Mouse (Mus musculus) heart, adult 8-10 months (tissue): ENCODE data around the gene Asap3. TPM values are rescaled to one million over a fixed set of nuclear protein-coding genes. Genes with fewer than 3 reads are reported as not detected.

Experiments used
- DNase-seq: peaks from one replicate; pipeline ENCODE4 v3.0.0; 2022; ENCODE audit warnings: low spot score
- total RNA-seq, 4 experiments: library from RNA; stranded (reverse); gene quantifications; 2 replicates each; pipeline ENCODE4 v1.2.4; 2022

Asap3 gene
- total RNA-seq, 4 experiments from 2014 or later: 6.8 to 12.6 (median 9.1) TPM

DNA sequence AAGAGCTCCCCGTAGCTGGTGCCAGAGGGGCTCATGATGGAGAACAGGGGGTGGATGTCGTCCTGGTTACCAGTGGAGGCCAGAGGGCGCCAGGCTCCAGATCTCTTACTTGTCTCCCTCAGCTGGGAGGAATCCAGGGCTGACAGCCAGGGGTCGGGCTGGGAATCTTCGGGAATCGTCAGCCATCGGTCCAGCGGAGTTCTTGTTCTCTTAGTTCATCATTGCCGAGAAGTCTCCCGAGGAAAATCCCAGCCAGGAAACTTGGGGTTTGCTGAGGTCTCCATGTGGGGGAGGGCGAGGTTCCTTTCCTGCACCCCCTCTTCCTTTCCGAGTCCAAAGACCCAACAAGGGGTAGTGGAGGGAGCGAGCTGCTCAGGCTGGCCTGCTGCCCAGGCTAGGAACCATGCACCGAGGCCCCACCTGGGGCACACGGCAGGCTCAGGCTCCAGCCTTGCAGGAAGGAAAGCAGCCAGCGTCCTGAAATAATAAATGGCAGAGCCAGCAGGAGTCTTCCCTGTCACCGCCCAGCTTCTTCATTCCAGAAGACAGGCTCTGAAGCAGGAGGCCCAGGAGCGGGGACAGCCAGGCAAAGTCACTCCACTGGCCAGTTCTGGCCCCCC lies 12.5 kb downstream of the Asap3 start:
- peak; percentile 84 for DNase-seq

GRCm38 (mm10) chr4:136220133-136220775 lies 14.1 kb downstream of the Asap3 start:
- DNase-seq: no peak

DNA sequence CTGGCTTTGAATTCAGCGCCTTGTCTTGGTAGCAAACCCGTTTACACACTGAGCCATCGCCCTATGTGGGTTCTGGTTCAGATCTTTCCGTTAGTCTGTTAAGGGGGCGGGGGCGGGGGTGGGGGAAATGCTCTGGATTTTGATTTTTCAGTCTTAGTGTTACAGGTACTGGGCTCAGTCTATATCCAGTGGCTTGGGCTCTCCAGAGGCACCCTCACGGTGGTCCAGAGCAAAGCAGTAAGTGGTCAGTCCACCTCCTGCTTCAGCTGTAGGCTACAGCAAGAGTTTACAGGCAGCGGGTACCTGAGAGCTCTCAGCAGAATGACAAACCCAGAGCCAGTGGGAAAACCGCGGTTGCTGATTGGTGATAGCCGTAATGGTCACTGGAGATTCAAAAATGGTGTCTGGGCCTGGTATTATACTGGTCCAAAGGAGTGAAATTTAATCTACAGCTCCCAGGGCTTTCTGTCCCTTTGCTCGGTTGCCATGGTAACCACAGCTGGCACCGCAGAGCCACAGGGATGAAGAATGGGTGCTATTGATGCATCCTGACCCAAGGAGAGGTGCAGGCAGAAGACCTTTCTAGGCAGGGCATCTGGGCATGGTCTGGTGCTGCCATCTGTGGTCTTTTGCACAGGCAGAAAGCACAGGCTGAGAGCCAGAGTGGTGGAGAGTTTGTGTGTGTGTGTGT lies 17.5 kb downstream of the Asap3 start:
- DNase-seq: no peak

GRCm38 (mm10) chr4:136224240-136224559 lies 18.0 kb downstream of the Asap3 start:
- DNase-seq: no peak

GRCm38 (mm10) chr4:136224677-136225460 lies 18.7 kb downstream of the Asap3 start:
- DNase-seq: no peak

DNA sequence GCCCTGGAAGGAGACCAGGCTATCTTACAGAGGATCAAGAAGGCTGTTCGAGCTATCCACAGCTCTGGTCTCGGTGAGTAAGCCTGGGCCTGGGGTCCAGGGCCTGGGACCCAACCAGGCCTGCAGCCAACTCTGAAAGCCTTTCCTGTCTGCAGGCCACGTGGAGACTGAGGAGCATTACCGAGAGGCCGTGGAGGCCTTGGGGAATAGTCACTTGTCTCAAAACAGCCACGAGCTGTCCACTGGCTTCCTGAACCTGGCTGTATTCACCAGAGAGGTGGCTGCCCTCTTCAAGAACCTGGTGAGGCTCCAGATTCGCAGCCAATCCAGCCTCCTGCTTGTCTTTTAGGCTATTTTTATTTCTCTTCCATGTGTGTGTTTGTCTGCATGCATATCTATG lies 21.2 kb downstream of the Asap3 start:
- DNase-seq: no peak

- no peak for DNase-seq
Measured at GRCm38 (mm10) chr4:136228640-136229039, 22.5 kb downstream of the Asap3 start.

DNA sequence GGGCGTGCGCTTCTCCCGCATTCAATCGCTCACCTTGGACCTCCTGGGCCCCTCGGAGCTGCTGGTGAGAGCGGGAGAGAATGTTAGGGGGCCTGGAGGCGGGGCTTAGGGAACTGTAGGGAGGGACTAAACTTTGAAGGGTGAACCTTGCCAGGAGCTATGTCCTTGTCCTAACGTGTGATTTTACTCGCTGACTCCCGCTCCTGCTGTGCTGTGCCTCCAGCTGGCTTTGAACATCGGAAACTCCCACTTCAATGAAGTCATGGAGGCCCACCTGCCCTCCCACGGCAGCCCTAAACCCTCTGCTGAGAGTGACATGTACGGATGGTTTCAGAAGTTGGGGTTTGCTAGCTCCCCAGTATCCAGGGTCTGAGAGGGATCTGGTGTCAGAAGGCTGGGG lies 32.5 kb downstream of the Asap3 start:
- no peak for DNase-seq

DNA sequence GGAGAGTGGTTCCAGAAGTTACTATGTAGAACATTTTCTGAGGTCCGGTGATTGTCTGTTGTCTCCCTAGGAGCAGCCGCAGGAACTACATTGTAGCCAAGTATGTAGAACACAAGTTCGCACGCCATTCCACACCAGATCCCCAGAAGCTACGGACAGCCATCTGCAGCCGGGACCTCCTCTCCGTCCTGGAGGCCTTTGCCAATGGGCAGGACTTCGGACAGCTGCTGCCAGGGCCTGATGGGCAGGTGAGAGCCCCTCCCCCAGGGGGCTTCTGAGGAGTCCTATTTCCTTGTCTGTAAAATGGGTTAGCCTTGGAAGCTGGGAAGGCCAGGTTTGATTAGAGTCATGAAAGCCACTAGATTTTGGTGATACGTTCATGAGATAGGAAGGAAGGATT lies 32.9 kb downstream of the Asap3 start:
- no peak for DNase-seq

DNA sequence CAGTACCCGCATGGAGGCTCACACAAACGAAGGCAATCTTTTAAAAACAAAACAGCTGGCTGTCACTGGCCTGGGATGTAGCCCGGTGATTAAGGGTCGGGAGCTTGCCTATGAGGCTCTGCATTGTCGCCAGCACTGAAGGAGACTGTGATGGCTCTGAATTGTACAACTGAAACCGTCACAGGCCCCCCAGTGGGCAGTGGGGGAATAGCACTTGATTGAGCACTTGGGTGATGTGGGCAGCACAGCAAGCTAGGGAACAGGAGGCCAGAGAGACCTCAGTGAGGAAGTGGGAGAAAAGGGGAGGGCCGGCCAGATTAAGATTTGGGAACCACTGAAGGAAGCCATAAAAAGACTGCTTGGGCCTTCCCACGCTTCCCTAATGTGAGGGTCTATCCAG lies 33.5 kb downstream of the Asap3 start:
- DNase-seq: peak; percentile 90

- no peak for DNase-seq
Measured at GRCm38 (mm10) chr4:136240123-136240522, 34.0 kb downstream of the Asap3 start.

GRCm38 (mm10) chr4:136240955-136241354 lies 34.8 kb downstream of the Asap3 start:
- DNase-seq: no peak

DNA sequence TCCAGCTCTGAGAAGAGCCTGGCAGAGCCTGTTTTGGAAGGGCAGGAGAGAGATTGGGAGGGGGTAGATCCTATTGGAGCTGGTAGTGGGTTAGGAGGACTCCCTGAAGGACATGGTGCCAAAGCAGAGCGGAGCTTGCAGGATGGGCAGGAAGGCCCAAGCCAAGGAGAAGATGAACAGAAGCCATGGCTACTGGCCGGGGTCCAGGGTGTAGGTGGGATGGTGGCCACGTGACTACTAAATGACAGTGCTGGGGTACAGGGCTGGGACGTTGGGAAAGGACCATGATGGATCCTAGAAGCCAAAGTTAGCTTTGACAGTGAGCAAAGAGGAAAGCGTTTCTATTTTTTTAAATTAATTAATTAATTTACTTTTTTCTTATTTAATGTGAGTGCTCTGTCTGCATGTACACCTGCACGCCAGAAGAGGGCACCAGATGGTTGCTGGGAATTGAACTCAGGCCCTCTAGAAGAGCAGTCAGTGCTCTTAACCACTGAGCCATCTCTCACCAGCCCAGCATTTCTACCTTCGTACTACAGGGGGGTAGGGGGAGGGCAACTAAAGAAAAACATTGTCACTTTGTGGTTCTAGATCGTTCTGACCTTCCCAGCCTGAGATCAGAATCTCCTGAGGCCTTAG lies 36.0 kb downstream of the Asap3 start:
- DNase-seq: no peak

DNA sequence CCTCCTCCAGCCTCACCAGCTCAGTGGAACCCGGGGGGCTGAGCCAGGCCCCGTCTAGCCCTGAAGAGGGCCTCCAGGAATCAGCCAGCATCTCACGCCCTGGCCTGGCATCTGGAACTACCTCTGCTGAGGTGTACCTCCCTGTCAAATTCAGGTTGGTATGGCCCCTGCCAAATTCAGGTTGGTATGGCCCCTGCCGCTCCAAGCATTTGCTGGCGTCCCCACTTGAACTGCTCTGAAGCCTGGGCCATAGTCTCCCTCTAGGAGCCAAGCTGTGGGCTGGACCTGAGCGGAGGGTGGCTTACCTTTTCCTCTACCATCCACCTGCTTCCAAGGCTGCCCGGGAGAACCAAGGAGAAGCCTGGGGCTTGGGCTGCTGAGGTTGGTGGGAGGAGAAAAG lies 36.6 kb downstream of the Asap3 start:
- DNase-seq: no peak

- DNase-seq: no peak
Measured at GRCm38 (mm10) chr4:136244208-136244607, 38.0 kb downstream of the Asap3 start.

DNA sequence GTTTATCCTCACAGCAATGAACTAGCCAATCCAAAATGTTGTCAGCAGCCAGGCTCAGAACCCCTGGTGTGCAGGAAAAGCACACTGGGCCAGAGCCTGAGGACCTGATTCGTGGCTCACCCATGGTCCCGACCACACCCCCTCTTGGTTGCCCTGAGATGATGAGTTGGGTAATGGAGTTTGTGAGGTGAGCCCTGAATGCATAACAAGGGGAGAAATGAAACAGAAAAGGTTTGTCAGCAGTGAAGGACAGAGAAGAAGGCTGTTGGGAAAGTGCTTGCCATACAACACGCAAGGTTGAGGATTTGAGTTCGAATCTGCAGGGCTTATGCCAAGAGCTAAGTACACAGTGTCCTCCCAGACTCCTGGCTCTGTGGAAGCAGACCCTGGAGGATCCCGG lies 39.5 kb downstream of the Asap3 start:
- no peak for DNase-seq

GRCm38 (mm10) chr4:136246568-136246969 lies 40.4 kb downstream of the Asap3 start:
- DNase-seq: no peak

GRCm38 (mm10) chr4:136247386-136247728 lies 41.2 kb downstream of the Asap3 start:
- DNase-seq: no peak

DNA sequence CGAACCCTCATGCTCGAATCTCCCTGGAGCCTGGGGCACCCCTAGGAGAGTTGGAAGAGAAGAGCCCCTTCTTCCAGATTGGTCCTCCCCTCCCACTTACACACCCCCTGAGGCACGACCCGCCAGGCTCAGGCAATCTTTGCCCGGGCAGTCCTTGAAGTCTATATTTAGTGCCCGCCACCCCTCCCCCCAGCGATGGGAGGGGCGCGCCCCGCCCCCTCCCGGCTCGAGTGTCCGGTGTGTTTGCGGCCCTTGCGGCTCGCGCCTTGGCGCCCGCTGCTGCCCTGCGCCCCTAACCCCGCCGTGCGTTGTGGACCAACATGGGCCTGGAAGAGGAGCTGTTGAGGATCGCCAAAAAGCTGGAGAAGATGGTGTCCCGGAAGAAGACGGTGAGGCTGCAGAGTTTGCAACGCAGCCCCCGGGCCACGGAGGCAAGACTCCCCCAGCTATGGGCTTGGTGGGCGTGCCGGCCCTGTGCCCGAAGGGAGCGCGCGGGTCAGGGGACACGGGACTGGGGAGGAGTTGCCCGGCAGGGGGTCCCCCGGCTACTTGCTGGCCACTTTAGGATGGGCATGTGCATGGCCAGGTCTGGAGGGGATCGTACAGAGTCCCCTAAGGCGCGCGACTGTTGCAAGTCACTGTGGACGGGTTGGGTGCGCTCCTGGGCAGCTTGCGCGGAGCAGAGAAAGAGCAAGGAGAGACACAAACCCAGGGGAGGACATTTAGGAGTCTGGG lies 41.7 kb downstream of the Asap3 start, which contains the start of gene Tcea3:
TSS of gene Tcea3 (plus strand) at position 1 of the 735 bp plus-strand sequence.
- no peak for DNase-seq

GRCm38 (mm10) chr4:136248464-136249331 lies 42.5 kb downstream of the Asap3 start:
- no peak for DNase-seq
